20 mouse cellular contexts compared by ENCODE assay signal in the genomic region with DNA sequence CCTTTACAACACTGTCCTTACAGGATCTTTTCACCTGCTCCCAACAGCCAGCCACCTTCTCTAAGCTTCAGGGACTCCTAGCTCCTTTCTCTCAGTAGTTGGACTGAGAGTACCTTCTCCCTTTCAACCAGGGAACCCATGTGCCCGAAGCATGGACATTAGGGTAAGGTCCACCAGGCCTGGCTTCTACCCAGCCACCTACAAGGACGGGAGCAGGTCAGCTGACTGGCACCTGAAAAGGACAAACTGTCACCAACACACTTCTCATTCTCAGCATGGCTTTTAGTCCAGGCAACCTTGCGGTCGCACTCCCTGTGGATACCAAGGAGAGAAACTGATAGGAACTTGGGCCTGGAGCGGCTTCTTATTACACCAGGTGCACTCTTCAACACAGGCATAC. TPM values are rescaled to one million over a fixed set of nuclear protein-coding genes. Genes with fewer than 3 reads are reported as not detected.
DNase-seq lines count a peak whose midpoint lies in the region; ATAC-seq and TF ChIP-seq lines count a peak whose summit lies in the region.
"Had no signal": no experiment of that assay in that cellular context is flagged by ENCODE, and none has a peak within 500 bp of the region (broad histone marks: within the 10 kb centered on the region; RNA-seq: fewer than 3 reads in every experiment).

No protein-coding gene starts in this region.

- no peaks in the 10 kb centered on the region for H3K4me1 ChIP-seq in kidney, embryonic 16.5 days (ENCODE audit: insufficient read depth, low read length)
- no peaks in the 10 kb centered on the region for H3K4me1 ChIP-seq in lung, adult 2 months (ENCODE audit: control insufficient read depth, insufficient read depth, low read length)
- H3K4me1 ChIP-seq: embryonic facial prominence, embryonic 15.5 days; forebrain, embryonic 10.5 days; heart, embryonic 15.5 days; hindbrain, embryonic 10.5 days; hindbrain, embryonic 15.5 days had no signal

- peak; percentile 80 for DNase-seq in kidney, adult 18-20 months
- DNase-seq in kidney, adult 8-10 months = peak; percentile 77 to 84
- DNase-seq in kidney, adult 9 months = peak; percentile 90
- peak; percentile 84 to 88 for DNase-seq in kidney, postnatal 36 days
- DNase-seq in lung, adult 2 months = no peak
- DNase-seq: adrenal gland, adult 2 months; adrenal gland, postnatal 25 days; cerebellum, adult 2 months; cerebellum, postnatal 10 days; gastrocnemius, adult 2 months; gastrocnemius, postnatal 25 days; heart, postnatal 14 days had no signal

- H3K9ac ChIP-seq in kidney, embryonic 16.5 days (replicated peaks; ENCODE audit: low read length) = no peak overlapping the region
- H3K9ac ChIP-seq: embryonic facial prominence, embryonic 15.5 days; heart, embryonic 15.5 days; hindbrain, embryonic 15.5 days had no signal

- 95% methylated on average over 5 of the region's 5 CpGs for WGBS in kidney, embryonic 16.5 days
- 95% methylated on average over 5 of the region's 5 CpGs for WGBS in lung, adult 2 months

- no peak for TF ChIP-seq POLR2A in lung, adult 2 months (IDR thresholded peaks at IDR 0.05; ENCODE audit: borderline replicate concordance, extremely low read depth, low read depth, low read length)

- no peaks in the 10 kb centered on the region for H3K27me3 ChIP-seq in kidney, embryonic 16.5 days (ENCODE audit: insufficient read depth, low read length)
- H3K27me3 ChIP-seq: embryonic facial prominence, embryonic 15.5 days; heart, embryonic 15.5 days; hindbrain, embryonic 15.5 days had no signal

- no peak overlapping the region for H3K4me2 ChIP-seq in kidney, embryonic 16.5 days (replicated peaks; ENCODE audit: low read depth, low read length)
- H3K4me2 ChIP-seq: embryonic facial prominence, embryonic 15.5 days; heart, embryonic 15.5 days; hindbrain, embryonic 15.5 days had no signal

- H3K4me3 ChIP-seq in kidney, embryonic 16.5 days (ENCODE audit: low read length) = no peak overlapping the region
- no peak overlapping the region for H3K4me3 ChIP-seq in lung, adult 2 months (replicated peaks; ENCODE audit: extremely low read depth, low read depth, low read length)
- H3K4me3 ChIP-seq: embryonic facial prominence, embryonic 15.5 days; erythroblast, embryonic 14.5 days; forebrain, embryonic 10.5 days; gastrocnemius, adult 2 months; heart, embryonic 15.5 days; hindbrain, embryonic 10.5 days; hindbrain, embryonic 15.5 days had no signal

- no peaks in the 10 kb centered on the region for H3K9me3 ChIP-seq in kidney, embryonic 16.5 days (ENCODE audit: low read length)
- H3K9me3 ChIP-seq: embryonic facial prominence, embryonic 15.5 days; forebrain, embryonic 10.5 days; heart, embryonic 15.5 days; hindbrain, embryonic 10.5 days; hindbrain, embryonic 15.5 days had no signal

- peaks cover 55% of the 10 kb centered on the region for H3K36me3 ChIP-seq in kidney, embryonic 16.5 days (ENCODE audit: insufficient read depth, low read length)

- no peak for TF ChIP-seq CTCF in lung, adult 2 months (IDR thresholded peaks at IDR 0.05; ENCODE audit: insufficient read depth, low read length)

- ATAC-seq in kidney, embryonic 16.5 days (ENCODE audit: low FRiP score, low TSS enrichment) = no peak
- ATAC-seq: forebrain, embryonic 14.5 days had no signal

- no peak overlapping the region for H3K27ac ChIP-seq in kidney, embryonic 16.5 days (ENCODE audit: low read length)
- H3K27ac ChIP-seq: embryonic facial prominence, embryonic 15.5 days; forebrain, embryonic 10.5 days; gastrocnemius, adult 2 months; heart, embryonic 15.5 days; hindbrain, embryonic 10.5 days; hindbrain, embryonic 15.5 days had no signal

RNA-seq across cellular contexts. Expression of a gene that starts 15.6 kb away (rescaled TPM):
- polyA plus RNA-seq in kidney, embryonic 16.5 days (2015; fragmentation: Nextera tagmentation; extraction: Ambion mirVana) = 145 and 147 TPM in 2 replicates
- polyA plus RNA-seq in lung, adult 2 months (2012; rRNA removed) = 65.0 and 66.0 TPM in 2 replicates

RNA-seq across cellular contexts. Expression of a gene that starts 39.6 kb away (rescaled TPM):
- 8.0 and 8.7 TPM in 2 replicates for polyA plus RNA-seq in kidney, embryonic 16.5 days (2015; fragmentation: Nextera tagmentation; extraction: Ambion mirVana)
- polyA plus RNA-seq in lung, adult 2 months (2012; rRNA removed) = 13.2 and 21.7 TPM in 2 replicates
